Mouse (Mus musculus) urinary bladder, adult 2 months (tissue): ENCODE results near the gene Bax. TPM values are rescaled to one million over a fixed set of nuclear protein-coding genes. Genes with fewer than 3 reads are reported as not detected.

Experiments used
- DNase-seq: peaks from one replicate; pipeline ENCODE4 v3.0.0; 2022; ENCODE audit warnings: low spot score
- polyA plus RNA-seq: library from polyadenylated mRNA; depleted of rRNA; stranded (reverse); fragments of >200 nt; gene quantifications from 2 replicates; pipeline ENCODE4 v1.2.3, GENCODE M21; 2012; rRNA removed

The Bax gene
- polyA plus RNA-seq, 1 experiment, result 113 TPM

- DNase-seq, result no peak
Observed at GRCm38 (mm10) chr7:45415636-45416035, 51.1 kb downstream of the Bax start.

GRCm38 (mm10) chr7:45414740-45415224 is 51.9 kb downstream of the Bax start:
- no peak for DNase-seq

GRCm38 (mm10) chr7:45413864-45414739 is 52.6 kb downstream of the Bax start:
- DNase-seq, result no peak

- DNase-seq, result peak; percentile 59
Observed at GRCm38 (mm10) chr7:45413113-45413863, 53.4 kb downstream of the Bax start, which contains the start of gene Ntf5. TSS of gene Ntf5 (plus strand) at chr7:45413695.

GRCm38 (mm10) chr7:45412421-45412820 is 54.3 kb downstream of the Bax start:
- DNase-seq, result no peak

Other genes starting within 250 kb of the Bax start
- 12.3 and 15.1 TPM in 2 replicates for gene Cd37, start 227.8 kb downstream of the Bax start, polyA plus RNA-seq
- gene Slc6a16, start 225.8 kb downstream of the Bax start, polyA plus RNA-seq, result not detected in 2 replicates
- not detected in 2 replicates for gene Slc6a21, start 189.4 kb downstream of the Bax start, polyA plus RNA-seq
- 33.6 and 39.8 TPM in 2 replicates for gene Trpm4, start 133.1 kb downstream of the Bax start, polyA plus RNA-seq
- gene Hrc, start 131.6 kb downstream of the Bax start, polyA plus RNA-seq, result 0.59 and 1.1 TPM in 2 replicates
- gene Ppfia3, start 99.9 kb downstream of the Bax start, polyA plus RNA-seq, result 1.4 and 1.9 TPM in 2 replicates
- 19.2 and 21.0 TPM in 2 replicates for gene Lin7b, start 96.3 kb downstream of the Bax start, polyA plus RNA-seq
- gene Snrnp70, start 71.2 kb downstream of the Bax start, polyA plus RNA-seq, result 364 and 412 TPM in 2 replicates
- gene Kcna7, start 61.2 kb downstream of the Bax start, polyA plus RNA-seq, result 0.03 and 0.07 TPM in 2 replicates
- 2.9 and 4.2 TPM in 2 replicates for gene Ntf5, start 53.2 kb downstream of the Bax start, polyA plus RNA-seq
- gene Lhb, start 46.1 kb downstream of the Bax start, polyA plus RNA-seq, result 0.14 TPM in 1 of 2 replicates, not detected in the other
- gene Gys1, start 32.1 kb downstream of the Bax start, polyA plus RNA-seq, result 39.3 TPM in 2 replicates
- 35.8 and 41.4 TPM in 2 replicates for gene Ruvbl2, start 28.8 kb downstream of the Bax start, polyA plus RNA-seq
- gene Ftl1, start 7.0 kb downstream of the Bax start, polyA plus RNA-seq, result 1,966 and 2,293 TPM in 2 replicates
- 0.43 and 0.56 TPM in 2 replicates for gene Tulp2, start 15.0 kb upstream of the Bax start, polyA plus RNA-seq
- 0.29 and 0.31 TPM in 2 replicates for gene Gm45808, start 19.9 kb upstream of the Bax start, polyA plus RNA-seq
- 5.7 and 7.7 TPM in 2 replicates for gene Dhdh, start 21.9 kb upstream of the Bax start, polyA plus RNA-seq
- 225 and 264 TPM in 2 replicates for gene Nucb1, start 43.5 kb upstream of the Bax start, polyA plus RNA-seq
- gene Ppp1r15a, start 59.4 kb upstream of the Bax start, polyA plus RNA-seq, result 27.8 and 30.5 TPM in 2 replicates
- gene Plekha4, start 59.4 kb upstream of the Bax start, polyA plus RNA-seq, result 11.7 and 14.3 TPM in 2 replicates
- gene Hsd17b14, start 88.0 kb upstream of the Bax start, polyA plus RNA-seq, result 23.3 and 24.5 TPM in 2 replicates
- 48.1 and 58.5 TPM in 2 replicates for gene Bcat2, start 103.3 kb upstream of the Bax start, polyA plus RNA-seq
- not detected in 2 replicates for gene Fgf21, start 148.6 kb upstream of the Bax start, polyA plus RNA-seq
- 0.04 TPM in 1 of 2 replicates, not detected in the other for gene Fut1, start 150.4 kb upstream of the Bax start, polyA plus RNA-seq
- gene Izumo1, start 154.9 kb upstream of the Bax start, polyA plus RNA-seq, result 0.23 and 0.27 TPM in 2 replicates
- gene Rasip1, start 160.6 kb upstream of the Bax start, polyA plus RNA-seq, result 7.3 and 11.8 TPM in 2 replicates
- 8.4 and 11.3 TPM in 2 replicates for gene Mamstr, start 173.1 kb upstream of the Bax start, polyA plus RNA-seq
- gene Fut2, start 199.5 kb upstream of the Bax start, polyA plus RNA-seq, result 1.8 and 3.3 TPM in 2 replicates
- 0.06 and 0.08 TPM in 2 replicates for gene Ntn5, start 217.1 kb upstream of the Bax start, polyA plus RNA-seq
- gene Sec1, start 227.5 kb upstream of the Bax start, polyA plus RNA-seq, result 0.09 and 0.14 TPM in 2 replicates
- 25.0 and 29.8 TPM in 2 replicates for gene Car11, start 232.9 kb upstream of the Bax start, polyA plus RNA-seq
- gene Dbp, start 238.2 kb upstream of the Bax start, polyA plus RNA-seq, result 335 and 503 TPM in 2 replicates
- 594 and 906 TPM in 2 replicates for gene Rpl18, start 248.6 kb upstream of the Bax start, polyA plus RNA-seq